Comparison of ENCODE assay signal across 8 mouse cellular contexts in the genomic region with DNA sequence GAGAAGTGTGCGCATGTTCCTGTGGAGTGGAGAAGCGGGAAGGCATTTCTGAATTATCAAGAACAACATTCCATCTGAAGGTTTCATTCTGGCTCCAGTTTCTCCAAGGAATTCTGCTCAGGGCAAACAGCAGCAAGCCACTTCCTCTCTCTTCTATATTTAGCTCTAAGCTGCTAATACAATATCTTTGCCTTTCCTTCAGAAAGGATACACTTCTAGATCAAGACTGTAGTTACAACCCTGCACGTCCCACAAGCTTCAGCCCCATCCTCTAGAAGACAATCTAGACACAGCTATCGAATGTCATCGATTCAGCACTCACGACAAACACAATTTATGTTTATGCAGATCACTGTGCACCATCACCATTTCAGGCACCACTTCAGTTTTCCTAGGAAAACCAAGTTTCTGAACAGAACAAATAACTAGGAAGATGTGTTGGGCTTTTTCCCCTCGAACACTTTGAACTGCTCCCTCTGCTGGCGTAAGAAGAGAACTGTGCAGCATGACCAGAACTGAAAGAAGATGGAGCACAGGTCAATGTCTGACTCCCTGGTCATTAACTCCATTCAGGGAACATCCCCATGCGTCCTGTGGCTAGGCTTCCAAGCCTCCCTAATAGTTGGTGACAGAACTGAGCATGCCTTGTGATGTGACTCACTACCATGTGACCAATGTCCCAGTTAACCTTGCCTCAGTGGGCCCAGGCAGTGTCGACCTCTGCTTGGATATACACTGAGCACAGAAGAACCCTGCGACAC. TPM values are rescaled to one million over a fixed set of nuclear protein-coding genes. Genes with fewer than 3 reads are reported as not detected.
A peak's percentile ranks its signal among the peaks of the same experiment; 100 is the strongest.
DNase-seq lines count a peak whose midpoint lies in the region; ATAC-seq and TF ChIP-seq lines count a peak whose summit lies in the region.

No protein-coding gene starts in this region.

- H3K9me3 ChIP-seq in liver, embryonic 16.5 days (replicated peaks; ENCODE audit: control insufficient read depth, low read length) = no peaks in the 10 kb centered on the region

- H3K36me3 ChIP-seq in liver, embryonic 16.5 days (ENCODE audit: control insufficient read depth, insufficient read depth) = no peaks in the 10 kb centered on the region
- no peaks in the 10 kb centered on the region for H3K36me3 ChIP-seq in thymus, adult 2 months (ENCODE audit: control insufficient read depth, insufficient read depth, low read length)

- WGBS in liver, embryonic 16.5 days (ENCODE audit: insufficient replicate concordance) = 51% methylated on average over 11 of the region's 11 CpGs
- WGBS in thymus, adult 2 months = 60% methylated on average over 11 of the region's 11 CpGs

- H3K4me2 ChIP-seq in liver, embryonic 16.5 days (ENCODE audit: low read depth, low read length) = no peak overlapping the region

- peak; percentile 36 for DNase-seq in CD4-positive helper T cell, adult 2 months (ENCODE audit: low read depth, low spot score)
- DNase-seq in Patski (ENCODE audit: low read depth, low spot score) = no peak
- peak; percentile 30 to 40 for DNase-seq in cerebellum, postnatal 36 days
- peak; percentile 53 to 68 for DNase-seq in heart, adult 9 months (ENCODE audit: low spot score in 2 of 2)
- DNase-seq in kidney, adult 11 months = peak; percentile 61
- peak; percentile 48 for DNase-seq in neural tube, embryonic 10.5 days (ENCODE audit: extremely low spot score, low spot score)
- DNase-seq in thymus, adult 2 months = peak; percentile 49

- no peak overlapping the region for H3K9ac ChIP-seq in liver, embryonic 16.5 days (ENCODE audit: low read depth, low read length)

- ATAC-seq in Patski = peak; percentile 35
- ATAC-seq in liver, embryonic 16.5 days (ENCODE audit: low read depth) = 0 out of 2 replicates have a peak, but pooled peaks have one; percentile 13

- H3K27me3 ChIP-seq in Patski = no peaks in the 10 kb centered on the region
- H3K27me3 ChIP-seq in liver, embryonic 16.5 days (ENCODE audit: control insufficient read depth, insufficient read depth, low read depth, low read length) = no peaks in the 10 kb centered on the region
- H3K27me3 ChIP-seq in thymus, adult 2 months (ENCODE audit: control insufficient read depth, insufficient read depth, low read length) = no peaks in the 10 kb centered on the region

- no peaks in the 10 kb centered on the region for H3K4me1 ChIP-seq in liver, embryonic 16.5 days (ENCODE audit: control insufficient read depth, low read depth, low read length)
- H3K4me1 ChIP-seq in thymus, adult 2 months (replicated peaks; ENCODE audit: control insufficient read depth, insufficient read depth, low read length) = no peaks in the 10 kb centered on the region

- POLR2A ChIA-PET in Patski (lab: Charles Lee) = interaction anchor here (1.5 kb wide), 1 partner anchor 31 kb away, joined by 3 read pairs; no protein-coding TSS in a partner anchor

- CTCF ChIA-PET in Patski (lab: Charles Lee) = interaction anchor here (0.8 to 1.8 kb wide), 6 partner anchors 11 to 29 kb away, joined by 3 to 6 read pairs (median 4); no protein-coding TSS in a partner anchor

- TF ChIP-seq POLR2A in thymus, adult 2 months (IDR thresholded peaks at IDR 0.05; ENCODE audit: control insufficient read depth, extremely low read depth, insufficient read depth, low read length, poor library complexity) = no peak

- H3K27ac ChIP-seq in liver, embryonic 16.5 days (ENCODE audit: low read length) = 0 out of 2 replicates have a peak overlapping the region, but pooled peaks have one; percentile 32
- no peak overlapping the region for H3K27ac ChIP-seq in thymus, adult 2 months (ENCODE audit: control insufficient read depth, insufficient read depth, low read length)

- no peak overlapping the region for H3K4me3 ChIP-seq in liver, embryonic 16.5 days (ENCODE audit: low read depth, low read length)
- H3K4me3 ChIP-seq in thymus, adult 2 months (ENCODE audit: control insufficient read depth, insufficient read depth, low read length) = no peak overlapping the region

- TF ChIP-seq CTCF in Patski (IDR thresholded peaks at IDR 0.05) = peak; percentile 61
- no peak for TF ChIP-seq CTCF in thymus, adult 2 months (IDR thresholded peaks at IDR 0.05; ENCODE audit: borderline replicate concordance, control insufficient read depth, extremely low read depth, insufficient read depth, low read length, poor library complexity)

- in situ Hi-C loops in Patski (cut with MboI; ENCODE audit: low pct_unique_long_range_greater_than_20kb) = no loop called here

RNA-seq across cellular contexts. Expression of a gene that starts 54.6 kb away (rescaled TPM):
- 87.4 TPM for polyA plus RNA-seq in Patski (2021)
- 27.2 and 28.6 TPM in 2 replicates for polyA plus RNA-seq in liver, embryonic 16.5 days (2015; fragmentation: Nextera tagmentation; extraction: Ambion mirVana)
- polyA plus RNA-seq in thymus, adult 2 months (2012; rRNA removed) = 87.0 and 93.2 TPM in 2 replicates
